Mouse (Mus musculus) kidney, embryonic 15.5 days (tissue): Measurements from ENCODE around the gene Gpc5. TPM values are rescaled to one million over a fixed set of nuclear protein-coding genes. Genes with fewer than 3 reads are reported as not detected.

Experiments
- ATAC-seq: fragments of 200-750 bp; cut with Nextera tagmentation; replicated peaks from 2 replicates; pipeline ENCODE4 v1.8.0; 2017; ENCODE audit warnings: moderate TSS enrichment; ENCODE audit not compliant: low FRiP score
- H3K27ac ChIP-seq: fragments of 300-500 bp; sonication (generic); 2 replicates; pipeline ENCODE4 v1.5.1; 2015; ENCODE audit warnings: mild to moderate bottlenecking, inconsistent platforms
- H3K27me3 ChIP-seq: fragments of 300-500 bp; sonication (generic); 2 replicates; pipeline ENCODE4 v1.6.1; 2015; ENCODE audit warnings: inconsistent platforms
- H3K36me3 ChIP-seq: fragments of 300-500 bp; sonication (generic); 2 replicates; pipeline ENCODE4 v1.6.1; 2015; ENCODE audit warnings: inconsistent platforms
- H3K4me1 ChIP-seq: fragments of 300-500 bp; sonication (generic); 2 replicates; pipeline ENCODE4 v1.6.1; 2015; ENCODE audit warnings: inconsistent platforms
- H3K4me2 ChIP-seq: fragments of 300-500 bp; sonication (generic); 2 replicates; pipeline ENCODE4 v1.6.1; 2015; ENCODE audit warnings: moderate library complexity, mild to moderate bottlenecking, inconsistent platforms
- H3K4me3 ChIP-seq: fragments of 300-500 bp; sonication (generic); replicated peaks from 2 replicates; pipeline ENCODE4 v1.5.1; 2015; ENCODE audit warnings: mild to moderate bottlenecking, inconsistent platforms
- H3K9ac ChIP-seq: fragments of 300-500 bp; sonication (generic); 2 replicates; pipeline ENCODE4 v1.6.1; 2015; ENCODE audit warnings: mild to moderate bottlenecking, inconsistent platforms
- H3K9me3 ChIP-seq: fragments of 300-500 bp; sonication (generic); replicated peaks from 2 replicates; pipeline ENCODE4 v1.6.1; 2016; ENCODE audit warnings: inconsistent platforms
- WGBS: fragments of 180-500 bp; shearing (Covaris S2); methylation state at CpG from one replicate; pipeline ENCODE4 v1.1.7; 2015; ENCODE audit warnings: mixed read lengths; 5-methylcytosine and 5-hydroxymethylcytosine counted together
- polyA plus RNA-seq: library from polyadenylated mRNA; unstranded; fragments of >200 nt; fragmentation: Nextera tagmentation; extraction: Ambion mirVana; gene quantifications from 2 replicates; pipeline ENCODE4 v1.2.1, GENCODE M21; 2015

Gpc5 gene
- polyA plus RNA-seq, 1 experiment from 2014 or later = 11.1 TPM

- Histone ChIP-seq H3K4me2 (no peak overlapping the region), H3K27me3 (no peaks in the 10 kb centered on the region), H3K9me3 (no peaks in the 10 kb centered on the region), H3K4me1 (no peaks in the 10 kb centered on the region), H3K27ac (no peak overlapping the region), H3K9ac (no peak overlapping the region), H3K4me3 (no peak overlapping the region), H3K36me3 (no peaks in the 10 kb centered on the region)
- WGBS = 57% methylated on average over 8 of the region's 8 CpGs
- ATAC-seq = peak; percentile 66; the same call in 1 of the 2 replicates
Measured at GRCm38 (mm10) chr14:115600259-115601029, 508.4 kb downstream of the Gpc5 start.

- no peaks in the 10 kb centered on the region for H3K4me1 ChIP-seq
- H3K4me2 ChIP-seq = no peak overlapping the region
- ATAC-seq = no peak
- H3K9ac ChIP-seq = no peak overlapping the region
- H3K27ac ChIP-seq = no peak overlapping the region
- no peaks in the 10 kb centered on the region for H3K36me3 ChIP-seq
- H3K4me3 ChIP-seq = no peak overlapping the region
- 76% methylated on average over 4 of the region's 4 CpGs for WGBS
- no peaks in the 10 kb centered on the region for H3K9me3 ChIP-seq
- H3K27me3 ChIP-seq = no peaks in the 10 kb centered on the region
Measured at GRCm38 (mm10) chr14:115614154-115614553, 522.1 kb downstream of the Gpc5 start.

- no peak overlapping the region for H3K27ac ChIP-seq
- no peak for ATAC-seq
- WGBS = 59% methylated on average over 2 of the region's 2 CpGs
Measured at GRCm38 (mm10) chr14:115616305-115616704, 524.3 kb downstream of the Gpc5 start.

GRCm38 (mm10) chr14:115616846-115617245 is 524.8 kb downstream of the Gpc5 start:
- H3K27ac ChIP-seq = no peak overlapping the region
- no peak overlapping the region for H3K9ac ChIP-seq
- no peak for ATAC-seq
- no peak overlapping the region for H3K4me2 ChIP-seq
- H3K4me1 ChIP-seq = no peaks in the 10 kb centered on the region
- no peaks in the 10 kb centered on the region for H3K9me3 ChIP-seq
- 58% methylated on average over 7 of the region's 7 CpGs for WGBS
- H3K36me3 ChIP-seq = no peaks in the 10 kb centered on the region
- H3K27me3 ChIP-seq = no peaks in the 10 kb centered on the region
- H3K4me3 ChIP-seq = no peak overlapping the region

More at GRCm38 (mm10) chr14:115616305-115616704, 524.3 kb downstream of the Gpc5 start:
- H3K4me3 ChIP-seq = no peak overlapping the region
- no peaks in the 10 kb centered on the region for H3K27me3 ChIP-seq
- H3K4me2 ChIP-seq = no peak overlapping the region
- H3K4me1 ChIP-seq = no peaks in the 10 kb centered on the region
- H3K9me3 ChIP-seq = no peaks in the 10 kb centered on the region
- H3K36me3 ChIP-seq = no peaks in the 10 kb centered on the region
- H3K9ac ChIP-seq = no peak overlapping the region

GRCm38 (mm10) chr14:115620473-115620872 is 528.5 kb downstream of the Gpc5 start:
- no peak overlapping the region for H3K4me3 ChIP-seq
- H3K4me2 ChIP-seq = no peak overlapping the region
- no peaks in the 10 kb centered on the region for H3K36me3 ChIP-seq
- no peaks in the 10 kb centered on the region for H3K27me3 ChIP-seq
- no peak overlapping the region for H3K27ac ChIP-seq
- peak; percentile 70 for ATAC-seq
- H3K9me3 ChIP-seq = no peaks in the 10 kb centered on the region
- no peak overlapping the region for H3K9ac ChIP-seq
- H3K4me1 ChIP-seq = no peaks in the 10 kb centered on the region

DNA sequence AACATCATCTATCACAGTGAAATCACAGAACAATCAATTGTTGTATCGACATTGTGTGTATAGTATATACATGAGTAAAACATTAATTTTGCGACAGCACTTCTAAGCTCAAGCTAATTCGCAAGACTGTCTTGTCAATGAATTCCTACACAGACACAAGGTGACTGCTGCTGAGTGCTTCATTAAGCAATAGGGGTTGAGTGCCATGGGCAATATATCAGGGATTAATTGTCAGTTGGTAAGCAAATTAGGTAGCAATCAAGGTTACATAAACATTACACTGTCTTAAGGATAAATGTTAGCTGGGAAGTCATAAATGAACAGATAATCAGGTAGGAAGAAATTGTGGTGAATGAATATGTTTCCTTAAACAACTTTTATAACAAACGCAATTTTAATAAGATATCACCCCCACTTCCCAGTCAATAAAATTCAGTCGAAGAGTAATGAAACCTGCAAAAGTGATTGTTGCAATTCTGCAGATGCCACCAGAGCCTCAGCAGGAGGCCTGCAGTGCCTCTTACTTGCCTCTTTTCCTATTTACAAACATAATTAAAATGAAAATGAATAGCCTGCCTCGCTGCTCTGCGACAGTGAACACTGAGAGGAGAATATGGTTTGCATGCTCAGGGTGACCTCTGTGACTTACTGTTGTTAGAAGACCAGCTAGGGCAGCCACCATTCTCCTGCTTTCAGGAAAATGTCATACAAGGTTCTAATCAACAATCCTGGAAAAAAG is 539.3 kb downstream of the Gpc5 start:
- Histone ChIP-seq H3K4me2 (no peak overlapping the region), H3K36me3 (no peaks in the 10 kb centered on the region), H3K27ac (no peak overlapping the region), H3K4me1 (no peaks in the 10 kb centered on the region), H3K9ac (no peak overlapping the region), H3K4me3 (no peak overlapping the region), H3K9me3 (no peaks in the 10 kb centered on the region), H3K27me3 (no peaks in the 10 kb centered on the region)
- WGBS = 75% methylated on average over 7 of the region's 7 CpGs
- ATAC-seq = no peak

DNA sequence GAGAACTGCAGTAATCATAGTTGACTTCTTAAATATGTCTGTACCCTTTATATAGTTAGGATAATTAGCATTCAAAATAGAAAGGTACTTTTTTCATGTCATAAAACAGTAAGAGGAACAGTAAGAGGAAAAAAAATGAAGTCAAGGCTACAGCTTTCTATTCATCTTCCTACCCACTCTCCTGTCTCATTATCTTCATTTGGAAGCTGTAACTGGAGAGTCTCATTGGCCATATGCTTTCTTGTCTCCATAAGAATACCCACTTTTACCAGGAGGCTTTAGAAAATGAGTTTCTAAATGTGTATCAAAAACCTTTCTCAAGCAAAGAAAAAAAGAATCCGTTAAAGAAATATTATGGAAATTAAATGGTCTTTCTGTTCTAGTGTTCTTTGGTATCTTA is 541.3 kb downstream of the Gpc5 start:
- ATAC-seq = no peak
- 89% methylated on average over 1 of the region's 1 CpGs for WGBS
- Histone ChIP-seq H3K9me3 (no peaks in the 10 kb centered on the region), H3K4me2 (no peak overlapping the region), H3K36me3 (no peaks in the 10 kb centered on the region), H3K27me3 (no peaks in the 10 kb centered on the region), H3K4me3 (no peak overlapping the region), H3K27ac (no peak overlapping the region), H3K9ac (no peak overlapping the region), H3K4me1 (no peaks in the 10 kb centered on the region)

DNA sequence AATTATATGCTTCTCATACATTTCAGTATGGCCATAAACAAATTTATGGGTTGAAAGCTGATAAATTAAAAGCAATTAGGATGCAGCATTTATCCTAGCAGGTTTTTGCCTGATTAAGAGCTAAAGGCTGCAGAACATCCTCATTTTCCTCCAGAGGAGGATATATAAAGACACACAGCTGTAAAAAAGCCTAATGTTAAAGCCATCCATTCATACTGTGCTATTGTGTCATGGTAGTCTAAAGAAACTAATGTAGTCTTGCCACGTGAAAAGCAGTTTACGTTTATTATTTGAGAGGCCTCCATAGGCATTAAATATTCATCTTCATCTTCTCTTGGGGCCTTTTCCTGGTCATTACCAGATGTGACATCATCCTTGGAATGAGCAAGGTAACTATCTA is 587.9 kb downstream of the Gpc5 start:
- no peak overlapping the region for H3K27ac ChIP-seq
- 86% methylated on average over 2 of the region's 2 CpGs for WGBS
- H3K36me3 ChIP-seq = no peaks in the 10 kb centered on the region
- H3K4me2 ChIP-seq = no peak overlapping the region
- H3K9me3 ChIP-seq = no peaks in the 10 kb centered on the region
- no peak overlapping the region for H3K4me3 ChIP-seq
- H3K27me3 ChIP-seq = no peaks in the 10 kb centered on the region
- ATAC-seq = no peak
- H3K9ac ChIP-seq = no peak overlapping the region
- no peaks in the 10 kb centered on the region for H3K4me1 ChIP-seq

- H3K4me1 ChIP-seq = no peaks in the 10 kb centered on the region
- H3K36me3 ChIP-seq = no peaks in the 10 kb centered on the region
- no peaks in the 10 kb centered on the region for H3K27me3 ChIP-seq
- no peak overlapping the region for H3K4me2 ChIP-seq
- WGBS = 91% methylated on average over 1 of the region's 1 CpGs
- ATAC-seq = no peak
- no peaks in the 10 kb centered on the region for H3K9me3 ChIP-seq
- no peak overlapping the region for H3K4me3 ChIP-seq
- H3K27ac ChIP-seq = no peak overlapping the region
- no peak overlapping the region for H3K9ac ChIP-seq
Measured at GRCm38 (mm10) chr14:115746013-115746412, 654.0 kb downstream of the Gpc5 start.

DNA sequence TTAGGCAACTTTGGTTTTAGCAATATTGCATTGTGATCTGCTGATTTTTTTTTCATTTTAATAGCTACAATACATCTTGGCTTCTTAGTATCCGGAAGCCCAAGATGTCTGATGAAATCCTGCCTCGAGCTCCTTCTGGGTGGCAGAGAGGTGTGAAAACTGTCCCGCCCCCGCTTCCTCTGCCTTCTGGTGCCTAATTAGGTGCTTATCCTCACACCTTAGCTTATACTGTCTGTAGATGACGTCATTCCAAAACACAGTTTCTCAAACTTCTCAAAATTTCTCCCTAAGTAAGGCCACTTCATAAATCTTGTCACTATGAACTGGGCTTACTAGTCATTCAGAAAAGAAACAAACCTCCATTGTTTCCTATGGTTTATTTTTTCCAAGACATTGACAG is 668.2 kb downstream of the Gpc5 start:
- 23% methylated on average over 5 of the region's 5 CpGs for WGBS
- H3K4me2 ChIP-seq = no peak overlapping the region
- ATAC-seq = no peak
- no peaks in the 10 kb centered on the region for H3K27me3 ChIP-seq
- no peak overlapping the region for H3K27ac ChIP-seq
- no peaks in the 10 kb centered on the region for H3K9me3 ChIP-seq
- no peak overlapping the region for H3K9ac ChIP-seq
- no peaks in the 10 kb centered on the region for H3K36me3 ChIP-seq
- no peaks in the 10 kb centered on the region for H3K4me1 ChIP-seq
- H3K4me3 ChIP-seq = no peak overlapping the region

GRCm38 (mm10) chr14:115779382-115780177 is 687.6 kb downstream of the Gpc5 start:
- no peaks in the 10 kb centered on the region for H3K4me1 ChIP-seq
- H3K4me3 ChIP-seq = no peak overlapping the region
- WGBS = 55% methylated on average over 7 of the region's 7 CpGs
- H3K4me2 ChIP-seq = no peak overlapping the region
- no peak overlapping the region for H3K27ac ChIP-seq
- no peaks in the 10 kb centered on the region for H3K9me3 ChIP-seq
- ATAC-seq = peak; percentile 75
- H3K27me3 ChIP-seq = no peaks in the 10 kb centered on the region
- H3K36me3 ChIP-seq = no peaks in the 10 kb centered on the region
- H3K9ac ChIP-seq = no peak overlapping the region

DNA sequence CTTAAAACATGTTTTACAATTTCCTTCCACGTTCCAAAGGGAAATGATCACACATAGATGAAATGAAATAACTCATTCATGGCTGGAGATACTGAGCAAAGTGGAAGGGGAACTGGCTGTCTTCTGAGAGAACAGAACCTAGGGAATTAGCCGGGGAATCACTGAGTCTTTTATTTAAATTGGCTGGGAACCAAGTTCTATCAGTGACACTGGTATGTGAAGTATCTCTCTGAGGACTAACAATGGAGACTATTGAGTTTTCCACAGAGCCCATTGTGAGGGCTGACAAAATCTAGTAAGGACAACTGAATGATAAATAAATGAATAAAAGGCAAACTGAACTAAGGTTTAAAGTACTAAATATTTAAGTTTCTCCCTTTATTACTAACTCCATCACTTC is 712.7 kb downstream of the Gpc5 start:
- Histone ChIP-seq H3K27ac (no peak overlapping the region), H3K4me3 (no peak overlapping the region), H3K27me3 (no peaks in the 10 kb centered on the region), H3K36me3 (no peaks in the 10 kb centered on the region), H3K9ac (no peak overlapping the region), H3K4me1 (peaks cover 3% of the 10 kb centered on the region; the same call in 1 of the 2 replicates), H3K9me3 (no peaks in the 10 kb centered on the region), H3K4me2 (no peak overlapping the region)
- no peak; the same call in 1 of the 2 replicates for ATAC-seq
- 28% methylated on average over 2 of the region's 2 CpGs for WGBS
